Mouse (Mus musculus) monocyte, adult 2 months (primary cell): ENCODE results near the gene Rtl8b.
A peak's percentile ranks its signal among the peaks of the same experiment; 100 is the strongest.
"Not testable (repeated sequence)": the region's sequence is repeated elsewhere in the genome, so short reads cannot be mapped to it uniquely, and the experiment has no call there.

Experiments
- DNase-seq, 2 experiments: peaks; one replicate each; pipeline ENCODE4 v3.0.0; 2022; ENCODE audit warnings: low spot score in 2 of 2, low read depth in 1 of 2

The Rtl8b gene

GRCm38 (mm10) chrX:53670294-53670693 is at the start of gene Rtl8b:
Rtl8b (minus strand) TSS chrX:53670408.
- DNase-seq, result peak; percentile 2 to 26

- DNase-seq, result no peak
Measured at GRCm38 (mm10) chrX:53716323-53717182, 46.3 kb upstream of the Rtl8b start.

GRCm38 (mm10) chrX:53715942-53716322 is 45.7 kb upstream of the Rtl8b start:
- no peak for DNase-seq

GRCm38 (mm10) chrX:53702673-53703072 is 32.5 kb upstream of the Rtl8b start:
- no peak for DNase-seq

- no peak for DNase-seq
Measured at GRCm38 (mm10) chrX:53699225-53699624, 29.0 kb upstream of the Rtl8b start.

- DNase-seq, result no peak
Measured at GRCm38 (mm10) chrX:53694008-53694777, 24.0 kb upstream of the Rtl8b start.

- DNase-seq, result no peak
Measured at GRCm38 (mm10) chrX:53693141-53693540, 22.9 kb upstream of the Rtl8b start.

GRCm38 (mm10) chrX:53692065-53692464 is 21.9 kb upstream of the Rtl8b start:
- DNase-seq, result no peak

GRCm38 (mm10) chrX:53684676-53685075 is 14.5 kb upstream of the Rtl8b start:
- DNase-seq, result not testable (repeated sequence)

- not testable (repeated sequence) for DNase-seq
Measured at GRCm38 (mm10) chrX:53682650-53683049, 12.4 kb upstream of the Rtl8b start.

GRCm38 (mm10) chrX:53676943-53677342 is 6.7 kb upstream of the Rtl8b start:
- DNase-seq, result peak in 1 of 2 experiments; percentile 13

GRCm38 (mm10) chrX:53670696-53671095 is 488 bp upstream of the Rtl8b start:
- not testable (repeated sequence) for DNase-seq

- not testable (repeated sequence) for DNase-seq
Measured at GRCm38 (mm10) chrX:53669557-53670270, 494 bp downstream of the Rtl8b start.

- DNase-seq, result not testable (repeated sequence)
Measured at GRCm38 (mm10) chrX:53652917-53653316, 17.3 kb downstream of the Rtl8b start.

- DNase-seq, result no peak
Measured at GRCm38 (mm10) chrX:53645885-53646284, 24.3 kb downstream of the Rtl8b start.

GRCm38 (mm10) chrX:53642980-53643961 is 26.9 kb downstream of the Rtl8b start, which contains the start of gene Rtl8a:
Rtl8a (minus strand) TSS chrX:53643682.
- peak; percentile 3 to 31 for DNase-seq

- DNase-seq, result not testable (repeated sequence)
Measured at GRCm38 (mm10) chrX:53642604-53642979, 27.6 kb downstream of the Rtl8b start.

GRCm38 (mm10) chrX:53638107-53638506 is 32.1 kb downstream of the Rtl8b start:
- not testable (repeated sequence) for DNase-seq
